Comparison of ENCODE assay signal across 20 mouse cellular contexts in genomic region chr12:38304245-38304644, GRCm38 (mm10).
DNase-seq lines count a peak whose midpoint lies in the region; ATAC-seq lines count a peak whose summit lies in the region.
"Had no signal": no experiment of that assay in that cellular context is flagged by ENCODE, and none has a peak within 500 bp of the region (broad histone marks: within the 10 kb centered on the region; RNA-seq: fewer than 3 reads in every experiment).

No protein-coding gene starts in this region.

- DNase-seq in neural tube, embryonic 10.5 days (ENCODE audit: extremely low spot score, low spot score) = no peak
- peak; percentile 26 for DNase-seq in forebrain, embryonic 14.5 days (ENCODE audit: low spot score)
- DNase-seq in midbrain, embryonic 14.5 days = no peak
- DNase-seq: adrenal gland, adult 2 months; adrenal gland, postnatal 25 days; cerebellum, adult 11-12 months; cerebellum, adult 9-10 months; gastrocnemius, adult 2 months; gastrocnemius, postnatal 25 days; heart, postnatal 36 days; kidney, adult 2 months had no signal

- H3K27ac ChIP-seq in hindbrain, embryonic 12.5 days = no peak overlapping the region
- no peak overlapping the region for H3K27ac ChIP-seq in hindbrain, embryonic 16.5 days (ENCODE audit: low read depth, low read length)
- H3K27ac ChIP-seq in neural tube, embryonic 12.5 days = no peak overlapping the region
- peak overlapping the region; percentile 23; the same call in 1 of the 2 replicates for H3K27ac ChIP-seq in forebrain, embryonic 14.5 days (ENCODE audit: low read depth, low read length)
- H3K27ac ChIP-seq in midbrain, embryonic 14.5 days (replicated peaks; ENCODE audit: low read depth, low read length) = no peak overlapping the region
- no peak overlapping the region for H3K27ac ChIP-seq in kidney, embryonic 16.5 days (ENCODE audit: low read length)
- H3K27ac ChIP-seq: embryonic facial prominence, embryonic 13.5 days; gastrocnemius, adult 2 months; heart, embryonic 13.5 days; hindbrain, embryonic 14.5 days had no signal

- no peak overlapping the region for H3K4me3 ChIP-seq in hindbrain, embryonic 12.5 days
- H3K4me3 ChIP-seq in hindbrain, embryonic 16.5 days (ENCODE audit: low read length) = no peak overlapping the region
- no peak overlapping the region for H3K4me3 ChIP-seq in neural tube, embryonic 12.5 days
- no peak overlapping the region for H3K4me3 ChIP-seq in forebrain, embryonic 14.5 days (ENCODE audit: low read depth, low read length)
- H3K4me3 ChIP-seq in midbrain, embryonic 14.5 days (replicated peaks; ENCODE audit: low read depth, low read length) = no peak overlapping the region
- H3K4me3 ChIP-seq in kidney, embryonic 16.5 days (ENCODE audit: low read length) = no peak overlapping the region
- H3K4me3 ChIP-seq: embryonic facial prominence, embryonic 13.5 days; gastrocnemius, adult 2 months; heart, embryonic 13.5 days had no signal

- no peaks in the 10 kb centered on the region for H3K9me3 ChIP-seq in hindbrain, embryonic 12.5 days (replicated peaks)
- no peaks in the 10 kb centered on the region for H3K9me3 ChIP-seq in hindbrain, embryonic 16.5 days (ENCODE audit: control insufficient read depth, low read length)
- no peaks in the 10 kb centered on the region for H3K9me3 ChIP-seq in neural tube, embryonic 12.5 days
- H3K9me3 ChIP-seq in forebrain, embryonic 14.5 days (replicated peaks; ENCODE audit: control insufficient read depth, low read length) = no peaks in the 10 kb centered on the region
- H3K9me3 ChIP-seq in midbrain, embryonic 14.5 days (ENCODE audit: control insufficient read depth, low read length) = no peaks in the 10 kb centered on the region
- no peaks in the 10 kb centered on the region for H3K9me3 ChIP-seq in kidney, embryonic 16.5 days (ENCODE audit: low read length)
- H3K9me3 ChIP-seq: embryonic facial prominence, embryonic 13.5 days; heart, embryonic 13.5 days had no signal

- no peaks in the 10 kb centered on the region for H3K27me3 ChIP-seq in hindbrain, embryonic 12.5 days
- no peaks in the 10 kb centered on the region for H3K27me3 ChIP-seq in hindbrain, embryonic 16.5 days (replicated peaks; ENCODE audit: control insufficient read depth, insufficient read depth, low read length)
- H3K27me3 ChIP-seq in neural tube, embryonic 12.5 days (replicated peaks) = no peaks in the 10 kb centered on the region
- no peaks in the 10 kb centered on the region for H3K27me3 ChIP-seq in forebrain, embryonic 14.5 days (replicated peaks; ENCODE audit: control insufficient read depth, insufficient read depth, low read length)
- no peaks in the 10 kb centered on the region for H3K27me3 ChIP-seq in midbrain, embryonic 14.5 days (ENCODE audit: control insufficient read depth, insufficient read depth, low read length)
- no peaks in the 10 kb centered on the region for H3K27me3 ChIP-seq in kidney, embryonic 16.5 days (ENCODE audit: insufficient read depth, low read length)
- H3K27me3 ChIP-seq: embryonic facial prominence, embryonic 13.5 days; heart, embryonic 13.5 days had no signal

- peaks cover 3% of the 10 kb centered on the region; the same call in 1 of the 2 replicates for H3K4me1 ChIP-seq in hindbrain, embryonic 12.5 days
- no peaks in the 10 kb centered on the region for H3K4me1 ChIP-seq in hindbrain, embryonic 16.5 days (ENCODE audit: control insufficient read depth, insufficient read depth, low read depth, low read length)
- H3K4me1 ChIP-seq in neural tube, embryonic 12.5 days = peaks cover 8% of the 10 kb centered on the region; the same call in 1 of the 2 replicates
- peaks cover 4% of the 10 kb centered on the region; the same call in 1 of the 2 replicates for H3K4me1 ChIP-seq in forebrain, embryonic 14.5 days (ENCODE audit: control insufficient read depth, insufficient read depth, low read length)
- H3K4me1 ChIP-seq in midbrain, embryonic 14.5 days (ENCODE audit: control insufficient read depth, insufficient read depth, low read length) = 0 out of 2 replicates have a peak, but pooled peaks cover 4% of the 10 kb centered on the region
- no peaks in the 10 kb centered on the region for H3K4me1 ChIP-seq in kidney, embryonic 16.5 days (ENCODE audit: insufficient read depth, low read length)
- H3K4me1 ChIP-seq: embryonic facial prominence, embryonic 13.5 days; heart, embryonic 13.5 days had no signal

- H3K36me3 ChIP-seq in hindbrain, embryonic 12.5 days = no peaks in the 10 kb centered on the region
- no peaks in the 10 kb centered on the region for H3K36me3 ChIP-seq in hindbrain, embryonic 16.5 days (ENCODE audit: control insufficient read depth, insufficient read depth, low read length)
- no peaks in the 10 kb centered on the region for H3K36me3 ChIP-seq in neural tube, embryonic 12.5 days
- H3K36me3 ChIP-seq in forebrain, embryonic 14.5 days (ENCODE audit: control insufficient read depth, insufficient read depth, low read length) = no peaks in the 10 kb centered on the region
- H3K36me3 ChIP-seq in midbrain, embryonic 14.5 days (ENCODE audit: control insufficient read depth, insufficient read depth, low read length) = no peaks in the 10 kb centered on the region
- no peaks in the 10 kb centered on the region for H3K36me3 ChIP-seq in kidney, embryonic 16.5 days (ENCODE audit: insufficient read depth, low read length)
- H3K36me3 ChIP-seq: embryonic facial prominence, embryonic 13.5 days; heart, embryonic 13.5 days had no signal

- WGBS in hindbrain, embryonic 12.5 days = 83% methylated on average over 3 of the region's 3 CpGs
- WGBS in hindbrain, embryonic 16.5 days = 77% methylated on average over 3 of the region's 3 CpGs
- WGBS in neural tube, embryonic 12.5 days = 88% methylated on average over 3 of the region's 3 CpGs
- 69% methylated on average over 3 of the region's 3 CpGs for WGBS in forebrain, embryonic 14.5 days
- 76% methylated on average over 3 of the region's 3 CpGs for WGBS in midbrain, embryonic 14.5 days
- WGBS in kidney, embryonic 16.5 days = 90% methylated on average over 3 of the region's 3 CpGs

- peak; percentile 57; the same call in 1 of the 2 replicates for ATAC-seq in hindbrain, embryonic 12.5 days (ENCODE audit: low FRiP score)
- ATAC-seq in hindbrain, embryonic 16.5 days = no peak
- ATAC-seq in neural tube, embryonic 12.5 days (ENCODE audit: low FRiP score, low read depth) = peak; percentile 67; the same call in 1 of the 2 replicates
- ATAC-seq in forebrain, embryonic 14.5 days = peak; percentile 66
- peak; percentile 18; the same call in 1 of the 2 replicates for ATAC-seq in midbrain, embryonic 14.5 days (ENCODE audit: low FRiP score, low TSS enrichment)
- ATAC-seq in kidney, embryonic 16.5 days (ENCODE audit: low FRiP score, low TSS enrichment) = no peak
- ATAC-seq in cerebellum, adult (ENCODE audit: insufficient number of reproducible peaks, low FRiP score, low TSS enrichment) = no peak
- ATAC-seq: intestine, embryonic 16.5 days had no signal

- no peak overlapping the region for H3K9ac ChIP-seq in hindbrain, embryonic 12.5 days
- no peak overlapping the region for H3K9ac ChIP-seq in hindbrain, embryonic 16.5 days (ENCODE audit: low read depth, low read length)
- H3K9ac ChIP-seq in neural tube, embryonic 12.5 days = no peak overlapping the region
- H3K9ac ChIP-seq in forebrain, embryonic 14.5 days (ENCODE audit: low read length) = no peak overlapping the region
- H3K9ac ChIP-seq in midbrain, embryonic 14.5 days (replicated peaks; ENCODE audit: low read length) = no peak overlapping the region
- H3K9ac ChIP-seq in kidney, embryonic 16.5 days (replicated peaks; ENCODE audit: low read length) = no peak overlapping the region
- H3K9ac ChIP-seq: embryonic facial prominence, embryonic 13.5 days; heart, embryonic 13.5 days; hindbrain, embryonic 14.5 days had no signal

- H3K4me2 ChIP-seq in hindbrain, embryonic 12.5 days (replicated peaks) = no peak overlapping the region
- no peak overlapping the region for H3K4me2 ChIP-seq in hindbrain, embryonic 16.5 days (ENCODE audit: low read length)
- no peak overlapping the region for H3K4me2 ChIP-seq in neural tube, embryonic 12.5 days (replicated peaks)
- H3K4me2 ChIP-seq in forebrain, embryonic 14.5 days (ENCODE audit: low read length) = no peak overlapping the region
- no peak overlapping the region for H3K4me2 ChIP-seq in midbrain, embryonic 14.5 days (ENCODE audit: low read length)
- no peak overlapping the region for H3K4me2 ChIP-seq in kidney, embryonic 16.5 days (replicated peaks; ENCODE audit: low read depth, low read length)
- H3K4me2 ChIP-seq: embryonic facial prominence, embryonic 13.5 days; heart, embryonic 13.5 days; hindbrain, embryonic 14.5 days had no signal

Comparison
In these comparisons a context has a peak if more than half of its experiments do, and no peak if none do; other contexts are left out.
1. ATAC-seq: peak in hindbrain, embryonic 12.5 days (single experiment), neural tube, embryonic 12.5 days (single experiment), forebrain, embryonic 14.5 days (single experiment) and midbrain, embryonic 14.5 days (single experiment); none in hindbrain, embryonic 16.5 days (single experiment), kidney, embryonic 16.5 days (single experiment) and cerebellum, adult (single experiment).